Mouse (Mus musculus): Measurements from ENCODE around the gene Tmem110. TPM values are rescaled to one million over a fixed set of nuclear protein-coding genes. Genes with fewer than 3 reads are reported as not detected.

The Tmem110 gene
- polyA plus RNA-seq, 1 experiment, result 20.1 TPM

- no peak overlapping the region for H3K27ac ChIP-seq (ENCODE audit: control insufficient read depth, insufficient read depth, low read length)
- no peaks in the 10 kb centered on the region for H3K27me3 ChIP-seq (ENCODE audit: control insufficient read depth, insufficient read depth, low read length)
- no peak overlapping the region for H3K4me3 ChIP-seq (ENCODE audit: control insufficient read depth, insufficient read depth, low read length)
- WGBS, result 94% methylated on average over 8 of the region's 8 CpGs
- TF ChIP-seq POLR2A (IDR thresholded peaks at IDR 0.05; ENCODE audit: control insufficient read depth, extremely low read depth, insufficient read depth, low read length, poor library complexity) (no peak), CTCF (IDR thresholded peaks at IDR 0.05; ENCODE audit: borderline replicate concordance, control insufficient read depth, extremely low read depth, insufficient read depth, low read length, poor library complexity) (no peak)
- no peak for DNase-seq
- no peaks in the 10 kb centered on the region for H3K4me1 ChIP-seq (replicated peaks; ENCODE audit: control insufficient read depth, insufficient read depth, low read length)
- H3K36me3 ChIP-seq (ENCODE audit: control insufficient read depth, insufficient read depth, low read length), result no peaks in the 10 kb centered on the region
Observed at GRCm38 (mm10) chr14:30869391-30869801, 44.0 kb downstream of the Tmem110 start.

GRCm38 (mm10) chr14:30870206-30871147, 45.1 kb downstream of the Tmem110 start:
- DNase-seq, result no peak
- Histone ChIP-seq H3K27me3 (ENCODE audit: control insufficient read depth, insufficient read depth, low read length) (no peaks in the 10 kb centered on the region), H3K27ac (ENCODE audit: control insufficient read depth, insufficient read depth, low read length) (no peak overlapping the region), H3K4me1 (replicated peaks; ENCODE audit: control insufficient read depth, insufficient read depth, low read length) (no peaks in the 10 kb centered on the region), H3K36me3 (ENCODE audit: control insufficient read depth, insufficient read depth, low read length) (no peaks in the 10 kb centered on the region), H3K4me3 (ENCODE audit: control insufficient read depth, insufficient read depth, low read length) (no peak overlapping the region)
- WGBS, result 94% methylated on average over 25 of the region's 25 CpGs
- TF ChIP-seq POLR2A (IDR thresholded peaks at IDR 0.05; ENCODE audit: control insufficient read depth, extremely low read depth, insufficient read depth, low read length, poor library complexity) (no peak), CTCF (IDR thresholded peaks at IDR 0.05; ENCODE audit: borderline replicate concordance, control insufficient read depth, extremely low read depth, insufficient read depth, low read length, poor library complexity) (no peak)

- Histone ChIP-seq H3K27me3 (ENCODE audit: control insufficient read depth, insufficient read depth, low read length) (no peaks in the 10 kb centered on the region), H3K4me1 (replicated peaks; ENCODE audit: control insufficient read depth, insufficient read depth, low read length) (no peaks in the 10 kb centered on the region), H3K27ac (ENCODE audit: control insufficient read depth, insufficient read depth, low read length) (no peak overlapping the region), H3K36me3 (ENCODE audit: control insufficient read depth, insufficient read depth, low read length) (no peaks in the 10 kb centered on the region), H3K4me3 (ENCODE audit: control insufficient read depth, insufficient read depth, low read length) (no peak overlapping the region)
- no peak for DNase-seq
- WGBS, result 97% methylated on average over 18 of the region's 18 CpGs
- no peak for TF ChIP-seq CTCF (IDR thresholded peaks at IDR 0.05; ENCODE audit: borderline replicate concordance, control insufficient read depth, extremely low read depth, insufficient read depth, low read length, poor library complexity)
- TF ChIP-seq POLR2A (IDR thresholded peaks at IDR 0.05; ENCODE audit: control insufficient read depth, extremely low read depth, insufficient read depth, low read length, poor library complexity), result no peak
Observed at GRCm38 (mm10) chr14:30874095-30874700, 48.8 kb downstream of the Tmem110 start.

- Histone ChIP-seq H3K4me3 (ENCODE audit: control insufficient read depth, insufficient read depth, low read length) (no peak overlapping the region), H3K27me3 (ENCODE audit: control insufficient read depth, insufficient read depth, low read length) (no peaks in the 10 kb centered on the region), H3K36me3 (ENCODE audit: control insufficient read depth, insufficient read depth, low read length) (no peaks in the 10 kb centered on the region), H3K4me1 (replicated peaks; ENCODE audit: control insufficient read depth, insufficient read depth, low read length) (no peaks in the 10 kb centered on the region), H3K27ac (ENCODE audit: control insufficient read depth, insufficient read depth, low read length) (no peak overlapping the region)
- no peak for TF ChIP-seq CTCF (IDR thresholded peaks at IDR 0.05; ENCODE audit: borderline replicate concordance, control insufficient read depth, extremely low read depth, insufficient read depth, low read length, poor library complexity)
- TF ChIP-seq POLR2A (IDR thresholded peaks at IDR 0.05; ENCODE audit: control insufficient read depth, extremely low read depth, insufficient read depth, low read length, poor library complexity), result no peak
- 88% methylated on average over 12 of the region's 12 CpGs for WGBS
- no peak for DNase-seq
Observed at GRCm38 (mm10) chr14:30875130-30875865, 49.9 kb downstream of the Tmem110 start.

GRCm38 (mm10) chr14:30875955-30876354, 50.6 kb downstream of the Tmem110 start:
- Histone ChIP-seq H3K27me3 (ENCODE audit: control insufficient read depth, insufficient read depth, low read length) (no peaks in the 10 kb centered on the region), H3K27ac (ENCODE audit: control insufficient read depth, insufficient read depth, low read length) (no peak overlapping the region), H3K4me1 (replicated peaks; ENCODE audit: control insufficient read depth, insufficient read depth, low read length) (no peaks in the 10 kb centered on the region), H3K36me3 (ENCODE audit: control insufficient read depth, insufficient read depth, low read length) (no peaks in the 10 kb centered on the region), H3K4me3 (ENCODE audit: control insufficient read depth, insufficient read depth, low read length) (no peak overlapping the region)
- DNase-seq, result no peak
- TF ChIP-seq CTCF (IDR thresholded peaks at IDR 0.05; ENCODE audit: borderline replicate concordance, control insufficient read depth, extremely low read depth, insufficient read depth, low read length, poor library complexity), result no peak
- no peak for TF ChIP-seq POLR2A (IDR thresholded peaks at IDR 0.05; ENCODE audit: control insufficient read depth, extremely low read depth, insufficient read depth, low read length, poor library complexity)
- 90% methylated on average over 9 of the region's 9 CpGs for WGBS

GRCm38 (mm10) chr14:30876451-30876850, 51.1 kb downstream of the Tmem110 start:
- Histone ChIP-seq H3K27me3 (ENCODE audit: control insufficient read depth, insufficient read depth, low read length) (no peaks in the 10 kb centered on the region), H3K36me3 (ENCODE audit: control insufficient read depth, insufficient read depth, low read length) (no peaks in the 10 kb centered on the region), H3K4me3 (ENCODE audit: control insufficient read depth, insufficient read depth, low read length) (no peak overlapping the region), H3K4me1 (replicated peaks; ENCODE audit: control insufficient read depth, insufficient read depth, low read length) (no peaks in the 10 kb centered on the region), H3K27ac (ENCODE audit: control insufficient read depth, insufficient read depth, low read length) (no peak overlapping the region)
- DNase-seq, result no peak
- TF ChIP-seq POLR2A (IDR thresholded peaks at IDR 0.05; ENCODE audit: control insufficient read depth, extremely low read depth, insufficient read depth, low read length, poor library complexity), result no peak
- TF ChIP-seq CTCF (IDR thresholded peaks at IDR 0.05; ENCODE audit: borderline replicate concordance, control insufficient read depth, extremely low read depth, insufficient read depth, low read length, poor library complexity), result no peak
- WGBS, result 95% methylated on average over 10 of the region's 10 CpGs

All from thymus, adult 2 months (tissue).